In genomic region chr4:137138127-137138526, GRCm38 (mm10) we compare ENCODE assay signal across 13 mouse cellular contexts.
"Had no signal": no experiment of that assay in that cellular context is flagged by ENCODE, and none has a peak within 500 bp of the region (broad histone marks: within the 10 kb centered on the region; RNA-seq: fewer than 3 reads in every experiment).

No protein-coding gene starts in this region.

- ATAC-seq: intestine, embryonic 16.5 days; lung, postnatal 0 days; midbrain, embryonic 15.5 days had no signal

- DNase-seq: layer of hippocampus, adult 9-11 months; layer of hippocampus, postnatal 36 days; lung, adult 18-20 months; right cerebral cortex, adult 18-20 months; right cerebral cortex, postnatal 25 days; thymus, postnatal 36 days had no signal

- H3K4me1 ChIP-seq: midbrain, embryonic 15.5 days had no signal

- H3K9me3 ChIP-seq: limb, embryonic 15.5 days; midbrain, embryonic 15.5 days; neural tube, embryonic 15.5 days had no signal

- H3K36me3 ChIP-seq: limb, embryonic 15.5 days; midbrain, embryonic 15.5 days; neural tube, embryonic 15.5 days had no signal

- H3K4me3 ChIP-seq: limb, embryonic 15.5 days; midbrain, embryonic 15.5 days; neural tube, embryonic 15.5 days had no signal

- H3K27ac ChIP-seq: limb, embryonic 15.5 days; liver, embryonic 14.5 days; midbrain, embryonic 15.5 days; neural tube, embryonic 15.5 days had no signal

- H3K4me2 ChIP-seq: limb, embryonic 15.5 days; midbrain, embryonic 11.5 days; midbrain, embryonic 15.5 days; neural tube, embryonic 15.5 days had no signal

- H3K27me3 ChIP-seq: limb, embryonic 15.5 days; midbrain, embryonic 15.5 days; neural tube, embryonic 15.5 days had no signal
